Mouse (Mus musculus) urinary bladder, postnatal 10 days (tissue): ENCODE results near the gene Ccdc194.
"Not testable (repeated sequence)": the region's sequence is repeated elsewhere in the genome, so short reads cannot be mapped to it uniquely, and the experiment has no call there.

Experiments used
- DNase-seq: peaks from one replicate; pipeline ENCODE4 v3.0.0; 2022; ENCODE audit warnings: low spot score

The Ccdc194 gene

GRCm38 (mm10) chr8:71554001-71554400 is 28.5 kb upstream of the Ccdc194 start:
- DNase-seq: no peak

- no peak for DNase-seq
Measured at GRCm38 (mm10) chr8:71552770-71553169, 27.3 kb upstream of the Ccdc194 start.

GRCm38 (mm10) chr8:71550754-71551153 is 25.2 kb upstream of the Ccdc194 start:
- no peak for DNase-seq

GRCm38 (mm10) chr8:71547590-71547989 is 22.1 kb upstream of the Ccdc194 start:
- no peak for DNase-seq

- no peak for DNase-seq
Measured at GRCm38 (mm10) chr8:71545053-71545452, 19.5 kb upstream of the Ccdc194 start.

- no peak for DNase-seq
Measured at GRCm38 (mm10) chr8:71543755-71544154, 18.2 kb upstream of the Ccdc194 start.

- DNase-seq: peak; percentile 76
Measured at GRCm38 (mm10) chr8:71542632-71543343, 17.3 kb upstream of the Ccdc194 start, which contains the start of gene Mvb12a. Mvb12a (plus strand) TSS chr8:71542922.

GRCm38 (mm10) chr8:71537028-71537867 is 11.7 kb upstream of the Ccdc194 start, which contains the start of gene Bst2:
Bst2 (minus strand) TSS chr8:71537456.
- DNase-seq: no peak

GRCm38 (mm10) chr8:71535663-71536062 is 10.2 kb upstream of the Ccdc194 start:
- DNase-seq: no peak

- DNase-seq: no peak
Measured at GRCm38 (mm10) chr8:71534263-71534810, 8.8 kb upstream of the Ccdc194 start.

- DNase-seq: not testable (repeated sequence)
Measured at GRCm38 (mm10) chr8:71530735-71531467, 5.4 kb upstream of the Ccdc194 start.

- DNase-seq: no peak
Measured at GRCm38 (mm10) chr8:71528362-71529073, 3.0 kb upstream of the Ccdc194 start.

- no peak for DNase-seq
Measured at GRCm38 (mm10) chr8:71527162-71527870, 1.8 kb upstream of the Ccdc194 start.

- DNase-seq: no peak
Measured at GRCm38 (mm10) chr8:71526272-71526671, 761 bp upstream of the Ccdc194 start.

- peak; percentile 89 for DNase-seq
Measured at GRCm38 (mm10) chr8:71521634-71522033, 3.9 kb downstream of the Ccdc194 start.

GRCm38 (mm10) chr8:71519037-71519825 is 6.3 kb downstream of the Ccdc194 start:
- not testable (repeated sequence) for DNase-seq

GRCm38 (mm10) chr8:71516786-71517185 is 8.7 kb downstream of the Ccdc194 start:
- no peak for DNase-seq

GRCm38 (mm10) chr8:71515043-71515442 is 10.5 kb downstream of the Ccdc194 start:
- no peak for DNase-seq

- no peak for DNase-seq
Measured at GRCm38 (mm10) chr8:71513018-71513754, 12.3 kb downstream of the Ccdc194 start.
